Mouse (Mus musculus) midbrain, embryonic 13.5 days (tissue): Measurements from ENCODE around the gene Gck. TPM values are rescaled to one million over a fixed set of nuclear protein-coding genes. Genes with fewer than 3 reads are reported as not detected.
A peak's percentile ranks its signal among the peaks of the same experiment; 100 is the strongest.
"Not testable (repeated sequence)": the region's sequence is repeated elsewhere in the genome, so short reads cannot be mapped to it uniquely, and the experiment has no call there.

Experiments used
- ATAC-seq: fragments of 200-750 bp; cut with Nextera tagmentation; 2 replicates; pipeline ENCODE4 v1.8.0; 2017; ENCODE audit warnings: mild to moderate bottlenecking, moderate TSS enrichment, moderate library complexity
- H3K27ac ChIP-seq: fragments of 300-500 bp; sonication (generic); 2 replicates; pipeline ENCODE4 v1.5.1; 2015; ENCODE audit warnings: inconsistent platforms, mild to moderate bottlenecking, moderate library complexity
- H3K27me3 ChIP-seq: fragments of 300-500 bp; sonication (generic); 2 replicates; pipeline ENCODE4 v1.6.1; 2015; ENCODE audit warnings: mild to moderate bottlenecking, inconsistent platforms
- H3K36me3 ChIP-seq: fragments of 300-500 bp; sonication (generic); 2 replicates; pipeline ENCODE4 v1.6.1; 2015; ENCODE audit warnings: mild to moderate bottlenecking, inconsistent platforms
- H3K4me1 ChIP-seq: fragments of 300-500 bp; sonication (generic); replicated peaks from 2 replicates; pipeline ENCODE4 v1.6.1; 2015; ENCODE audit warnings: inconsistent platforms
- H3K4me2 ChIP-seq: fragments of 300-500 bp; sonication (generic); replicated peaks from 2 replicates; pipeline ENCODE4 v1.6.1; 2015; ENCODE audit warnings: moderate library complexity, mild to moderate bottlenecking, inconsistent platforms
- H3K4me3 ChIP-seq: fragments of 300-500 bp; sonication (generic); replicated peaks from 2 replicates; pipeline ENCODE4 v1.5.1; 2015; ENCODE audit warnings: mild to moderate bottlenecking, inconsistent platforms
- H3K9ac ChIP-seq: fragments of 300-500 bp; sonication (generic); replicated peaks from 2 replicates; pipeline ENCODE4 v1.6.1; 2015; ENCODE audit warnings: mild to moderate bottlenecking, inconsistent platforms
- H3K9me3 ChIP-seq: fragments of 300-500 bp; sonication (generic); 2 replicates; pipeline ENCODE4 v1.6.1; 2016; ENCODE audit warnings: mild to moderate bottlenecking, inconsistent platforms
- WGBS: fragments of 180-500 bp; shearing (Covaris S2); methylation state at CpG from one replicate; pipeline ENCODE4 v1.1.7; 2015; 5-methylcytosine and 5-hydroxymethylcytosine counted together
- polyA plus RNA-seq: library from polyadenylated mRNA; unstranded; fragments of >200 nt; fragmentation: Nextera tagmentation; extraction: Ambion mirVana; gene quantifications from 2 replicates; pipeline ENCODE4 v1.2.1, GENCODE M21; 2015

Gene Gck
- polyA plus RNA-seq, 1 experiment from 2014 or later: 6.1 TPM

GRCm38 (mm10) chr11:5888563-5888962 lies 61.3 kb downstream of the Gck start:
- not testable (repeated sequence) for H3K9ac ChIP-seq, H3K4me2 ChIP-seq, H3K27ac ChIP-seq, H3K27me3 ChIP-seq, ATAC-seq, H3K9me3 ChIP-seq, H3K36me3 ChIP-seq, H3K4me3 ChIP-seq
- H3K4me1 ChIP-seq: peaks cover 24% of the 10 kb centered on the region
- WGBS: 77% methylated on average over 5 of the region's 5 CpGs

- H3K9ac ChIP-seq: peak overlapping the region; percentile 54
- no peaks in the 10 kb centered on the region for H3K36me3 ChIP-seq
- no peak overlapping the region for H3K4me3 ChIP-seq
- H3K4me1 ChIP-seq: peaks cover 14% of the 10 kb centered on the region
- H3K27ac ChIP-seq: no peak overlapping the region; the same call in 1 of the 2 replicates
- ATAC-seq: no peak
- H3K9me3 ChIP-seq: no peaks in the 10 kb centered on the region
- 4% methylated on average over 5 of the region's 5 CpGs for WGBS
- H3K27me3 ChIP-seq: no peaks in the 10 kb centered on the region
- H3K4me2 ChIP-seq: no peak overlapping the region
These were observed 62.6 kb downstream of the Gck start for GRCm38 (mm10) chr11:5887250-5887649.

GRCm38 (mm10) chr11:5886187-5886586 lies 63.7 kb downstream of the Gck start:
- WGBS: 20% methylated on average over 9 of the region's 9 CpGs

GRCm38 (mm10) chr11:5882518-5882917 lies 67.4 kb downstream of the Gck start:
- no peaks in the 10 kb centered on the region for H3K36me3 ChIP-seq
- no peak overlapping the region for H3K9ac ChIP-seq
- WGBS: 80% methylated on average over 8 of the region's 8 CpGs
- no peak overlapping the region for H3K4me3 ChIP-seq
- ATAC-seq: no peak
- no peak overlapping the region for H3K4me2 ChIP-seq
- no peaks in the 10 kb centered on the region for H3K9me3 ChIP-seq
- H3K4me1 ChIP-seq: peaks cover 21% of the 10 kb centered on the region
- H3K27me3 ChIP-seq: no peaks in the 10 kb centered on the region
- H3K27ac ChIP-seq: no peak overlapping the region

More at GRCm38 (mm10) chr11:5886187-5886586, 63.7 kb downstream of the Gck start:
- Histone ChIP-seq H3K4me3 (no peak overlapping the region), H3K36me3 (no peaks in the 10 kb centered on the region), H3K9ac (no peak overlapping the region), H3K4me1 (peaks cover 13% of the 10 kb centered on the region), H3K27ac (no peak overlapping the region), H3K27me3 (no peaks in the 10 kb centered on the region), H3K9me3 (no peaks in the 10 kb centered on the region), H3K4me2 (no peak overlapping the region)
- ATAC-seq: peak; percentile 57

- WGBS: 57% methylated on average over 5 of the region's 5 CpGs
- no peak overlapping the region for H3K4me2 ChIP-seq
- ATAC-seq: no peak
- no peaks in the 10 kb centered on the region for H3K27me3 ChIP-seq
- no peak overlapping the region for H3K9ac ChIP-seq
- H3K27ac ChIP-seq: no peak overlapping the region
- H3K36me3 ChIP-seq: peaks cover 11% of the 10 kb centered on the region
- H3K4me1 ChIP-seq: peaks cover 29% of the 10 kb centered on the region
- H3K4me3 ChIP-seq: no peak overlapping the region
- H3K9me3 ChIP-seq: no peaks in the 10 kb centered on the region
These were observed 70.0 kb downstream of the Gck start for GRCm38 (mm10) chr11:5879905-5880304.

GRCm38 (mm10) chr11:5878661-5879060 lies 71.2 kb downstream of the Gck start:
- Histone ChIP-seq H3K27ac (peak overlapping the region; percentile 87), H3K4me3 (peak overlapping the region; percentile 65), H3K4me1 (peaks cover 29% of the 10 kb centered on the region), H3K9me3 (no peaks in the 10 kb centered on the region), H3K4me2 (peak overlapping the region; percentile 67), H3K36me3 (peaks cover 23% of the 10 kb centered on the region), H3K27me3 (no peaks in the 10 kb centered on the region), H3K9ac (peak overlapping the region; percentile 69)
- 41% methylated on average over 8 of the region's 8 CpGs for WGBS
- ATAC-seq: 0 out of 2 replicates have a peak, but pooled peaks have one; percentile 1

- peak; percentile 99 for ATAC-seq
- under 1% methylated on average over 52 of the region's 52 CpGs for WGBS
These were observed 71.9 kb downstream of the Gck start, which contains the start of gene Pold2 for GRCm38 (mm10) chr11:5877921-5878526. Gene Pold2 (minus strand): TSS chr11:5878292.

GRCm38 (mm10) chr11:5877421-5877820 lies 72.5 kb downstream of the Gck start:
- H3K27ac ChIP-seq: no peak overlapping the region
- no peaks in the 10 kb centered on the region for H3K9me3 ChIP-seq
- H3K36me3 ChIP-seq: peaks cover 35% of the 10 kb centered on the region
- no peak for ATAC-seq
- no peaks in the 10 kb centered on the region for H3K27me3 ChIP-seq
- peak overlapping the region; percentile 68 for H3K9ac ChIP-seq
- 5% methylated on average over 5 of the region's 5 CpGs for WGBS
- H3K4me2 ChIP-seq: peak overlapping the region; percentile 67
- peaks cover 29% of the 10 kb centered on the region for H3K4me1 ChIP-seq
- peak overlapping the region; percentile 65 for H3K4me3 ChIP-seq

More at GRCm38 (mm10) chr11:5877921-5878526, 71.9 kb downstream of the Gck start, which contains the start of gene Pold2:
- H3K4me3 ChIP-seq: peak within 1 kb of the TSS; percentile 65
- H3K27me3 ChIP-seq: no peaks in the 10 kb centered on the region
- H3K36me3 ChIP-seq: peaks cover 29% of the 10 kb centered on the region
- H3K4me1 ChIP-seq: peaks cover 29% of the 10 kb centered on the region
- H3K27ac ChIP-seq: peak within 1 kb of the TSS; percentile 87
- H3K9me3 ChIP-seq: no peaks in the 10 kb centered on the region
- H3K9ac ChIP-seq: peak within 1 kb of the TSS; percentile 69
- peak within 1 kb of the TSS; percentile 67 for H3K4me2 ChIP-seq

GRCm38 (mm10) chr11:5873192-5873591 lies 76.7 kb downstream of the Gck start:
- 97% methylated on average over 9 of the region's 9 CpGs for WGBS
- no peak for ATAC-seq
- H3K9ac ChIP-seq: no peak overlapping the region
- no peak overlapping the region for H3K4me3 ChIP-seq
- H3K9me3 ChIP-seq: no peaks in the 10 kb centered on the region
- H3K4me1 ChIP-seq: peaks cover 20% of the 10 kb centered on the region
- H3K27me3 ChIP-seq: no peaks in the 10 kb centered on the region
- H3K27ac ChIP-seq: no peak overlapping the region
- no peak overlapping the region for H3K4me2 ChIP-seq
- peaks cover 68% of the 10 kb centered on the region for H3K36me3 ChIP-seq

GRCm38 (mm10) chr11:5872707-5873106 lies 77.2 kb downstream of the Gck start:
- peaks cover 19% of the 10 kb centered on the region for H3K4me1 ChIP-seq
- no peaks in the 10 kb centered on the region for H3K9me3 ChIP-seq
- no peaks in the 10 kb centered on the region for H3K27me3 ChIP-seq
- H3K4me3 ChIP-seq: no peak overlapping the region
- H3K9ac ChIP-seq: no peak overlapping the region
- no peak overlapping the region for H3K4me2 ChIP-seq
- WGBS: 95% methylated on average over 11 of the region's 11 CpGs
- H3K27ac ChIP-seq: no peak overlapping the region
- peaks cover 68% of the 10 kb centered on the region for H3K36me3 ChIP-seq
- no peak for ATAC-seq

- Histone ChIP-seq H3K4me3 (no peak overlapping the region), H3K9me3 (no peaks in the 10 kb centered on the region), H3K27ac (no peak overlapping the region), H3K4me2 (no peak overlapping the region), H3K9ac (no peak overlapping the region), H3K4me1 (no peaks in the 10 kb centered on the region), H3K36me3 (peaks cover 59% of the 10 kb centered on the region), H3K27me3 (no peaks in the 10 kb centered on the region)
- no peak for ATAC-seq
- 90% methylated on average over 16 of the region's 16 CpGs for WGBS
These were observed 79.8 kb downstream of the Gck start for GRCm38 (mm10) chr11:5870069-5870468.

GRCm38 (mm10) chr11:5869331-5869730 lies 80.5 kb downstream of the Gck start:
- Histone ChIP-seq H3K4me2 (no peak overlapping the region), H3K4me1 (no peaks in the 10 kb centered on the region), H3K27me3 (no peaks in the 10 kb centered on the region), H3K4me3 (no peak overlapping the region), H3K27ac (no peak overlapping the region), H3K9ac (no peak overlapping the region), H3K9me3 (no peaks in the 10 kb centered on the region), H3K36me3 (peaks cover 52% of the 10 kb centered on the region)
- ATAC-seq: no peak
- WGBS: 95% methylated on average over 16 of the region's 16 CpGs

GRCm38 (mm10) chr11:5868324-5868723 lies 81.6 kb downstream of the Gck start:
- no peak overlapping the region for H3K27ac ChIP-seq
- H3K27me3 ChIP-seq: peaks cover 5% of the 10 kb centered on the region; the same call in 1 of the 2 replicates
- H3K4me3 ChIP-seq: no peak overlapping the region
- H3K4me1 ChIP-seq: no peaks in the 10 kb centered on the region
- WGBS: 94% methylated on average over 12 of the region's 12 CpGs
- no peaks in the 10 kb centered on the region for H3K9me3 ChIP-seq
- H3K36me3 ChIP-seq: peaks cover 42% of the 10 kb centered on the region
- ATAC-seq: no peak
- H3K4me2 ChIP-seq: no peak overlapping the region
- no peak overlapping the region for H3K9ac ChIP-seq
